Mouse (Mus musculus): Measurements from ENCODE around the gene Zfp507.

Zfp507 gene

GRCm38 (mm10) chr7:35802906-35803595, at the start of gene Zfp507:
Gene Zfp507, minus strand, starts transcription at chr7:35803003.
- peak; percentile 87 to 95 for DNase-seq (ENCODE audit: low spot score in 2 of 2)

DNA sequence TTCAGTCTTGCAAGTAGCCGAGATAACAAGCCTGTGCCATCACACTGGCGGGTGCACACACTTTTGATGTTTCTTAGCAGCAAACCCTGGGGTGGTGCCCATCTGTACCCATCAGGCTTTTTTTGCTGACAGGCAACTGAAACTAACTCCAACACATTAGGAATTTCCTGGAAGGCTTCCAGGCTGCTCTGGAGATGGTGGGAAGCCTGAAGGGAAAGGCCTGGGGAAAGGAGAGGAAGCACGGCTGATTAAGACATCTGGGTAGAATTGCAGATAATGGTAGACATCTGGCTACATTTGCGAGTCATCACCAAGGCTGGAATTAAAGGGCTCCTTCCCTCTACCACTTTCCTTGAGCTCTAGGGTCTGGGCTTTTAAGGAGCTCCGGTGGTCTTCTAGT, 47.6 kb upstream of the Zfp507 start:
- no peak for DNase-seq (ENCODE audit: low spot score in 2 of 2)

GRCm38 (mm10) chr7:35848526-35848925, 45.7 kb upstream of the Zfp507 start:
- no peak for DNase-seq (ENCODE audit: low spot score in 2 of 2)

- no peak for DNase-seq (ENCODE audit: low spot score in 2 of 2)
These were observed 37.7 kb upstream of the Zfp507 start for GRCm38 (mm10) chr7:35840504-35840903.

DNA sequence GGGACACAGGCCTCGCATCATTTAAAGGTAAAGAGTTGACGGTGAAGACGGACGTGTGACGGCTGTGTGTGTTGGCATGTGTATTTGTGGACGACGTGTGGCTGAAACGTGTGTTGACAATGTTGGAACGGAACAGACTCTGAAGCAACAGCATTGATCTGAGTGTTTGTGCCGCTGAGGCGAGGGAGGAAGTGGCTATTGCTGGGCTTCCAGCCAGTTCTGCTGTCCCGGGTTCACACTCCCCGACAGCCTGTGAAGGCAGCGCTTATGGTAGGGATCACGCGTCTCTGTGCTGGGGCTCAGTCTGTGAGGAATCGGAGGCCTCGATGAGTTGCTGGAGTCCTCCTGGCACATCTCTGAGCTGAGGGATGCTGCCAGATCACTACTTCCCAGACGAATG, 34.0 kb upstream of the Zfp507 start:
- DNase-seq (ENCODE audit: low spot score in 2 of 2): peak in 1 of 2 experiments; percentile 47

DNA sequence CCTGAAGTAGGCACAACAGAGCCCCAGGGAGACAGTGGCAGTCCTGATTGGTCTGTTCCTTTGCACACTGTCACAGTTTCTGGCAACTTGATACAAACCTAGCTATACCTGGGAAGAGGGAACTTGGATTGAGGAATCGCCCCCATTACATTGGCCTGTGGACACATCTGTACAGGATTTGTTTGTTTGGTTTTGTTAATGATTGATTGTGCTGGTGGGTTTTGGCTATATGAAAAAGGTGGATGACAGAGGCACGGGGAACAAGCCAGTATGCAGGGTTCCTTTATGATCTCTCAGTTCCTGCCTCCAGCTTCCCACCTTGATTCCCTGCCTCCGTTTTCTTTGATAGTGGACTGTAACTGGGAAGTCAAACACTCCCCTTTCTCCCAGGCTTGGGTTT, 33.6 kb upstream of the Zfp507 start:
- no peak for DNase-seq (ENCODE audit: low spot score in 2 of 2)

DNA sequence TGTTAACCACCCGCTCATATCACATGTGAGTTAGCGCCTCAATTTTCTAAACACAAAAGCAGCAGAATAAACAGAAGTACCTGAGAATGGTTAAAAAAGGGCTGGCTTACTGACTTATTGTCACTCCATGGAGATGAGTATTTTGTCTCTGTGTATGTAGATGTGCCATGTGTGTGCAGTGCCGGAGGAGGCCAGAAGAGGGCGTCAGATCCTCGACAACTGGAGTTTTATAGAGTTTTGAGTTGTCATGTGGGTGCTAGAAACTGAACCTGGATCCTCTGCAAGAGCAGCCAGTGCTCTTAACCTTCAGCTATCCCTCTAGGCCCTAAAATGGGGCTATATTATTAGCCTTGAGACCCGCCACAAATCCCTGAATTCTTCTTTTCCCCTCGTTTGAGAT, 27.3 kb upstream of the Zfp507 start:
- no peak for DNase-seq (ENCODE audit: low spot score in 2 of 2)

DNA sequence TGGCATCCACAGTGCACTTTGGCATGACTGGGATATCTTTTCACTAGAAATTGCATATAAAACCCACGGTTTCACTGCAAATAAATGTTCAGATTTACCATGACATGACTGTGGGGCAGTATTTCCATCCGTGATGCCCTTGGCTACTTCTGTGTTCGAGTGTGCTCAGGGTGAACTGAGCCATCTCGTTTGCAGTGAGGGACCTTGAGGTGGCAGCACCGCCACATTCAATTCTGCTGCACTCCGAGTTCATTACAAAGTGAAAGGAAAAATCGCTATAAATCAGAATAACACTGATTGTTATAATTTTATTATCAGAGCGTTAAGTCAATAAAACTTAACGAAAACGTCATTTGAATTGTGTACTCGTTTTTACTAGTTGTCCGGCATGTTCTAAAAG, 21.1 kb upstream of the Zfp507 start:
- no peak for DNase-seq (ENCODE audit: low spot score in 2 of 2)

GRCm38 (mm10) chr7:35822320-35822719, 19.5 kb upstream of the Zfp507 start:
- DNase-seq (ENCODE audit: low spot score in 2 of 2): no peak

DNA sequence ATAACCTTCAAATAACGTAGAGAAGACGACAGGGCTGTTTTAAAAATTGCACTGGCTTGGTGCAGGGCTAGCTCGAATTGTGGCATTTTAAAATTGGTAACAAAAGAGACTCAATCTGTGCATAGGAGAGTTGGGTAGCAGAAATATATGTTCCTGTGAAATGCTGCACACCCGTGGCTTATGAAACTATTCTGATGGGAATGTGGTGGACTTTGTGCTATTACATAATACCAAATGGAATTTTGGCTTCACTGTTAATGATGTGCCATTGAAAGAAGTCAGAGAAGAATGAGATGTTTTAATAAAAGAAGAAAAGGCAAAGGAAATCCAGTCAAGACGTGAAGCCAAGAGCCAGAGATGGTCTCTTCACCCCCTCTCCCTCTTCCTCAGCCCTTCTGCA, 18.6 kb upstream of the Zfp507 start:
- DNase-seq (ENCODE audit: low spot score in 2 of 2): no peak

DNA sequence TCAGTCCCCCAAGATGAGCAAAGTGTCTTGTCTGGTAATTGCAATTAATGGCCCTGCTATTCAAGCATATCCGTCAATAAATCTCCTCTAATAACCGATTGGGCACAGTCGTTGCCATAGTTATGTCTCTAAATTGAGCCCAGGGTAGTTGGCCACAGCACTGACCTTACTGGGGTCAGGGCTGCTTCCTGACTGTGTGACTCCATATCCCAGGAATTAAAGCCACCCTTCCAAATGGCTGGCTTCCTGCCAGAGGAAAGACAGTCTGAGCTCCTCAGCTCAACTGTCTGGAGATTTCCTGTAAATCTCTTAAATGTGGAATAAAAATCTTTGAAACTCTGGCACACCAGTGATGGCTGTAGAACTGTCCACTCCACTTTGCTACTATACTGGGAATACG, 16.7 kb upstream of the Zfp507 start:
- no peak for DNase-seq (ENCODE audit: low spot score in 2 of 2)

GRCm38 (mm10) chr7:35814759-35815551, 12.2 kb upstream of the Zfp507 start:
- DNase-seq (ENCODE audit: low spot score in 2 of 2): no peak

DNA sequence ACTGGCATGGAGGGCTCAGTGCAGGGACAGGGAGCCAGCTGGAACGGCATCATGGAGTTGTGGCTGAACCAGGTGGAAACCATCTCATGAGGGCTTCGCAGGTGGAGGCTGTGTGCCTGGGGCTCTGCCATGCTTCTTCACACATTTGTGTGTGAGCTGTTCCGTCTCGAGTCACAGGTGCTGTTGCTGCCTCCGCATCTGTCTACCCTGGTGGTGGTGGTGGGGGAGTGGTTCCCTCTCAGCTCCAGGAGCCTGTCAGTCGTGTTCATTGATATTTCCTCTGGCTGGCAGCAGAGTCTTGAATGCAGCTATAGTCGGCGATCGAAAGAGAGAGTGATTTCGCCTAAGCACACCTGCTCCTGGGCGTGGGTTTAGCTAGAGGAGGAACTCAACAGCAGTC, 10.5 kb upstream of the Zfp507 start:
- no peak for DNase-seq (ENCODE audit: low spot score in 2 of 2)

DNA sequence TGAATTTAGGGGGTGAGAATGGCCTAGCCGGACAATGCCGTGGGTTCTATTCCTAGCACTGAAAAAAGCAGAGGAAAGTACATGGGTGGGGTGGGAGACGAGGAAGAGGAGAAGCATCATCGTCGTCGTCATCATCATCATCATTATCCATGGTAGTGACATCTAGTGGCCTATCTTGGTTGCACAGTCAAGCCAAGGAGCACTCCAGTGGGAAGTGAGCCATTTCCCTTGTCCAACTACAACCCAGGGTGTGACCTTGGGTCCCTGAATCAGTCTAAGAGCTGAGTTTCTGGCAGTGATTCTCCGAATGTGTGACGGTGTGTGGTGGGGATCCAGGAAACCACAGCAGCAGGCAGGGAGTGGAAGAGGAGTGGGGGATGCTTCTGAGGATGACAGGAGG, 7.9 kb upstream of the Zfp507 start:
- DNase-seq (ENCODE audit: low spot score in 2 of 2): no peak

GRCm38 (mm10) chr7:35804206-35804605, 1.4 kb upstream of the Zfp507 start:
- no peak for DNase-seq (ENCODE audit: low spot score in 2 of 2)

- DNase-seq (ENCODE audit: low spot score in 2 of 2): no peak
These were observed 450 bp downstream of the Zfp507 start for GRCm38 (mm10) chr7:35802201-35802905.

DNA sequence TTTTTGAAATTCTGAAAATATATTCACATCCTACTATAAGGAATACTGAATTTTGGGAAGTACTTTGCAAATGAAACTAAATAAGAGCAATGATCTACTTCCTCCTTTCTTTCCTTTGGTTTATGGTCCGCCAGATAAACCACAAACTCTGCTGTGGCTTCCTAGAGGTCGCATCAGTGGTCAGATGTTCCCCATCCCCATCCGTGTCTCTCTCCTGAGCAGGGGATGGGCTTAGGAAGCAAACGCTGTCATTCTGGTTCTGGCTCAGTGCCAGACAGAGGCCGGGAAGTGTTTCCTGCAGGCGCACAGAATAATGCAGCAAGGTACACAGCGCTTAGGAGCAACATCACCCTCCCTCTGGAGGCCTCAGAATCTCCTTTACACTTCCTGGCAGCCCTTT, 6.7 kb downstream of the Zfp507 start:
- no peak for DNase-seq (ENCODE audit: low spot score in 2 of 2)

DNA sequence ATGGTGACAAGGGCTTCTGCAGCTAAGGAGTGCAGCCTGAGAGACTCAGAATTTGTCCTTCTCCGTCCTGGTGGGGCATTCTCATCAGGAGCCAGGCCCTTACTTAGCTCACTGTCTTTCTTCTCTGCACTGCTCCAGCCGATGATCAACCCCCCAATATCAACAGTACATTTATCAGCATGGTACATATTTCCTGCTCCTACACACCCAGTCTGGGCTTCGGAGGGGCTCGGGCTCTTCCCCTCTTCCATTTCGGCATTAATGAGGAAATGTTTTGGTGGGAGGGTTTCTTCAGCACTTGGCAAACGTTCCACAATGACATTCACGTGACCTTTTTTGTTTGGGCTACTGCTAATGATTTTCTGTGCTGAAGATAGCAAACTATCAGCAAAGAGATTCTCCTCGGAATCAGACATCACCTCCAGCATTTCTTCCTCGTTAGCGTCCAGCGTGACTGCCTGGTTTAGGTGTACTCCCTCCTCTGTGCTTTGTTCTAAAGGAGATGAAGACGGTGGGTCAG, 8.6 kb downstream of the Zfp507 start:
- no peak for DNase-seq (ENCODE audit: low spot score in 2 of 2)

DNA sequence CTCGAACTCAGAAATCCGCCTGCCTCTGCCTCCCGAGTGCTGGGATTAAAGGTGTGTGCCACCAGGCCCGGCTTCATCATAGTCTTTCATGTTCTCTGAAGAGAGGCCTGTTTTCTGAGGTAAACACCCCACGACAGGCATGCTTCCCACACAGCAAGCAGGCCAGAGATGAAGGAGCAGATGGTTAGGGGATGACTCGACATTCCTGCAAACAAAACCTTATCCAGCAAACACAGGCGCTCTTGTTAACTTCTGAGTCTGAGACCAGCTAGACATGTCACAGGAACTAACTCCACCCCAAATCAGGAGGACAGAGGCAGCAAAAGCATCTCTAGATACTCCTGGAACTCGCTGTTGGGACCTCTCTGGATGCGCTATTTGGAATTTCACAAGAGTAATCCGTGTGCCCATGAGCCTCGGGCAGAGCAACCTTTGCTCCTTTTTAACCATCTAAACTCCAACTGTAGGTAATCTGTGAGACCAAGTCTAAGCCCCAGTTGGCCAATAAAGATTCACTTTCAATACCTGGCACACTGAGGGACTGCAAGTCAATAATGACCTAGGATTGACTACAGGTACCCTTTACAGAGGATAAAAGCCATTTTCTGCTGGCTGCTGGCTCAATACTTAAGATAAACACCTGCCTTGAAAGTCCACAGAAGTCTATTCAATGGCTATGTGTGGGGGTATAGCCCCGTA, 10.5 kb downstream of the Zfp507 start:
- DNase-seq (ENCODE audit: low spot score in 2 of 2): no peak

DNA sequence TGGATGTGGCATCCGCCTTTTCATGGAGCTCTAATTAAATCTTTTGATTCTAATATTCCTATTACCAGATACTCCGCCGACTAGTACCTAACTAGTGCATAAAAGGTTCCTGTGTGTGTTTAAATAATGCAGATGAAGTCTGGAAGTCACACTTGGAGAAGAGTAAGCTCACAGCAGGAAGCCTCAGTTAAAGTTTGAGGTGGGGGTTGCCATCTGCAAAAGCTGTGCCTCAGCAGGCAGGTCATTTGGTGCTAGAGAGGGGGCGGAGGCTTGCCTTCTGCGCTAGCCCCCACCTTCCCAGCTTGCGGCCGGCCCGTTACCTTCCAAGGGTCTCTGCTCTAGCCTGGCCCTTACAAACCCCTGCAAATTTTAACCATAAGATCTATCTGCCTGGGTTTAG, 11.9 kb downstream of the Zfp507 start:
- DNase-seq (ENCODE audit: low spot score in 2 of 2): no peak

DNA sequence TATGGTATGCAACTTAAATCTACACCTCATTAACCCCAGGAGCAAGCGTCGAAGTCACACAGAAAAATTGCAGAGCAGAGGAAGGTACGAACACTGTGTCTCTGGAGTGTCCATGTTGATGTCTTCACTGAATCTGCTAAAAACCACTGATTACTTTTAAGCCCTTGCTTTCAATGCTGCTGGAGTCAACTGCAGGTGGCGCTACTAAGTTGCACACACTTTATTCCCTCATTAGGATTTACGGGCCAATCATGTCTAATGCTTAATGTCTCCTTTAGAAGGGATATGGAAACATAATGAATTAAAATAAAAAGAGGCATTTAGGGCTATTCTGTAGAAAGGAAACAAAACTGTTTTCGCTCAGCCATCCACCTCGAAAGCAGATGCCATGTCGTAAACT, 12.6 kb downstream of the Zfp507 start:
- DNase-seq (ENCODE audit: low spot score in 2 of 2): no peak

DNA sequence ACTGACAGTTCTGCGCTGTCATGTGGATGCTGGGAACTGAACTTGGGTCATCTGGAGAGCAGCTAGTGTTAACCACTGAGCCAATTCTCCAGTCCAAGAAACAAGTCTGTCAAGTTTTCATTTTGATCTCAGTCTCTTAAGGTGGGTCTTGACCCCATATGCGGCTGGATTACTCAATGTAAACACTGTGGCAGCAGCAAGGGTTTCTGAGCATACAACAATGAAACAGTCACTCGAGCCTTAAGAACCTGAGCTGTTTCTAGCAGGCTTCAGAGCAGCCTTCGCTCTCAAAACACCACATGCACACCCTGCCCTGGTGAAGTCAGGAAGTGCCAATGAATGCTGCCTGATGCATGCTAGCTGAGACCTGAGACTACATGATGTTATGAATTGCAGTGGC, 17.2 kb downstream of the Zfp507 start:
- no peak for DNase-seq (ENCODE audit: low spot score in 2 of 2)
